Mouse (Mus musculus) cerebellum, adult 2 months (tissue): ENCODE data around the gene Adamtsl1.

Experiments used
- CTCF ChIP-seq: fragments of 200-500 bp; IDR thresholded peaks from 2 replicates; pipeline ENCODE4 v1.5.1; 2011; ENCODE audit warnings: low read depth, mild to moderate bottlenecking, control low read depth, low read length, moderate library complexity, borderline replicate concordance; ENCODE audit not compliant: insufficient read depth
- POLR2A ChIP-seq: fragments of 200-500 bp; IDR thresholded peaks from 2 replicates; pipeline ENCODE4 v1.6.1; 2011; ENCODE audit warnings: low read length, control low read depth, borderline replicate concordance; ENCODE audit not compliant: insufficient read depth

DNA sequence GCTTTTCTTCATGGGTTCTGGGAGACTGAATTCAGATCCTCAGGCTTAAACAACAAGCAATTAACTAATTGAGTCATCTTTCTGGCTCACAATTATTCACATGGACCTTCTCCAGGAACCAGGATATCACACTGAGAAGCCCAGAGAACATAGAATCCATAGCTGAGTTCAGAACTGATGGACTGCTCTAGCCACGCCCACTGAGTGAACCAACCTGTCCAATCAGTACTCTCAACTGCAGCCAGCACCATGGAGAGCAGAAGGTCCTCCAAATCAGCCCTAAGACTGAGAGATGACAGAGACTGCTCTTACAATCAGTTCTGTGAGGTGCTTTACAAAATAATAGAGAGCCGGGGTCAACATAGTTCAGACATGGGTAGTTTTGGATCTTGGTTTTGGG, 276.3 kb downstream of the Adamtsl1 start:
- TF ChIP-seq CTCF, result no peak
- no peak for TF ChIP-seq POLR2A
